Mouse (Mus musculus) A20 (cell line): ENCODE results near the gene Cdc34.
"Not testable (repeated sequence)": the region's sequence is repeated elsewhere in the genome, so short reads cannot be mapped to it uniquely, and the experiment has no call there.

Experiments used
- DNase-seq: peaks from one replicate; pipeline ENCODE4 v3.0.0-alpha.2; 2011; ENCODE audit warnings: low read depth, low spot score

The Cdc34 gene

DNA sequence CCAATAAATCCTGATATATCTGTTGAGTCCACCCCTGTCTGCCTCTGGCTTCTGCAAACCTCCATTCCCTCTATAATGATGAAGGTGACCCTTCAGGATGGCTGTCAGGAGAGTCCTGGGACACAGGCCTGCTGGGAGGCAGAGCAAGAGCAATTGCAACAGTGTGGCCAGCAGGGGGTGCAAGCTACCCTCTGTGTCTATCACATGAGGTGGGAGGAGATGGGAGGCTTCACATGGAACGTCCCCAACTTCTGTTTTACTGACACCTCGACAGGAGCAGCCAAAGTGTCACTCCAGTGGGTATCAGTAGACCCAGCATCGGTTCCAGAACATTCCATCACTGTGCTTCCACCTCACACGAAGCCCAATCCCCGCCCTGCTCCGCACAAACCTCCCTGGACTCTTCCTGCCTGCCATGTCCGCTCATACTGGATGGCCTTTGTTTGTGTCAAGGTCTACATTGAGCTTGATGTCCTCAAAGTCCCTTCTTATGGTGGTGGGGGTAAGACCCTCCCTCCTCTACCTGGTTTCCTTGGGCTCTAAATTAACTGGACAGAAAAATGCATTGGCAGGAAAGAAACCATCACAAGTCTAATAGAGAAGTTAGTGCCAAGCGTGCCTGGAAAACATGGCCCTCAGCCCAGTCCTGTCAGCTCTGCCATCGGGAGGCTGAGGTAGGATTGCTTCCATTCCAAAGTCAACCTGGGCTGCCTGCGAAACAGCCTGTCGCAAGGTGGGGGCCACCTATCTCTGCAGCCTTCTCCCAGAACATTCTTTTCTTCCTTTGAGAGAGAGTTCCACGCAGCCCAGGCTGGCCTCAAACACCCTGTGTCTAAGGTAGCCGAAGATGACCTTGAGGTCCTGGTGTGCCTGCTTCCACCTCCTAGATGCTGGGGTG lies 13.5 kb downstream of the Cdc34 start:
- peak; percentile 76 for DNase-seq

DNA sequence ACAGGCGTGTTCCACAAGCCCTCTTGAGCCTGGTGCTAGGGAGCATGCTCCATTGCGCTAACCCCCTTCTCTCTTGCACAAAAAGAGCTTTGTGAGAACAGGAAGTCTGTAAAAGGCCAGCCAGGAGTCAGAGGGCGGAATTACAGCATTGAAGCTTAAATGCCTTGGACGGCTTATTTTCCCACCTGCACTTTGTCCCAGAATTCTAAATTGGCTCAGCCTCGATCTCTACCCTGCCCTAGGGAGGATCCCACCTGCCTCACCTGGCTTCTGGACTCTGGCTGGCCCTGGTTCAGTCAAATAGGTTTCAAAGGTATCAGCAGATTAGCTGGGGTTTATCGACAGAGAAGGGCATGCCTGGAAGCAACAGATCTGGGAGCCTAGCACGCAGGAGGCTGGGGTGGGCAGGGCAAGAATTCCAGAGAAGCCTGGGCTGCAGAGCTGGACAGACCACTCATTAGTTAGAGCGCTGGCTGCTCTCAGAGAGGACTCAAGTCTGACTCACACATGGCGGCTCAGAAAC lies 14.2 kb downstream of the Cdc34 start:
- no peak for DNase-seq

DNA sequence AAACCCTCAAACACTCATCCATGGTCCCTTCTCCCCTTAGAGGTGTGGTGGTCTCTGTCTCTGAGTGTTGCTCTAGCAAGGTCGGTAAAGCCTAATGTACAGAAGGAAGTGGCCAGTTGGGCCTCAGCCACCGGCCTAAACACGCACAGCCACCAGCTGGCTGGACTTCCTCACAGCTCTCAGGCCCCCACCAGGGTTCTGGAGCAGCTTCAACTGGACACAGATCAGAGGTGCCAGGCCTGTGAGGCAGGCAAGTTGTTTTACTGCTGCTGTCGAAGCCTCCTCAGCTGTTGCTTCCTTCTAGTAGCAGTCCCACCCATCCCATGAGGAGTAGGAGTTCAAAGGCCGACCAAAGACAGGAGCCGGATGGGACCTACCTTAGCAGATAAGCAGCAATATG lies 15.9 kb downstream of the Cdc34 start:
- no peak for DNase-seq

DNA sequence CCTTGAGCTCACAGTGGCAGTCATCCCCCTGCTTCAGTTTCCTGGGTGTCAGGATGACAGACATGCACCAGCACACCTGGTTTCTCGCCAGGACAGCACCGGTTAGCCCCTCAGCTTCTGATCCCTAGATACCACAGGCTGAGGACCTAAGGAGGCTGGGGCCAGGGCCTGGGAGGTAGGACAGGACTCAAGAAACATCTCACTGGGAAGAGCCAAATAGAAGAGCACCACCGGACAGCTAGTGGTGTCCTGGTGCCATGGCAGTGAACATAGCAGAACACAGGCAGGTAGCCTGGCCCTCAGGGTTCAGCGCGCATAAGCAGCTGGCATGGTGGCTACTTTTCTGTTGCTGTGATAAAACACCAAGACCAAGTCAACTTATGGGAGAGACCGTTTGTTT lies 16.5 kb downstream of the Cdc34 start:
- no peak for DNase-seq

DNA sequence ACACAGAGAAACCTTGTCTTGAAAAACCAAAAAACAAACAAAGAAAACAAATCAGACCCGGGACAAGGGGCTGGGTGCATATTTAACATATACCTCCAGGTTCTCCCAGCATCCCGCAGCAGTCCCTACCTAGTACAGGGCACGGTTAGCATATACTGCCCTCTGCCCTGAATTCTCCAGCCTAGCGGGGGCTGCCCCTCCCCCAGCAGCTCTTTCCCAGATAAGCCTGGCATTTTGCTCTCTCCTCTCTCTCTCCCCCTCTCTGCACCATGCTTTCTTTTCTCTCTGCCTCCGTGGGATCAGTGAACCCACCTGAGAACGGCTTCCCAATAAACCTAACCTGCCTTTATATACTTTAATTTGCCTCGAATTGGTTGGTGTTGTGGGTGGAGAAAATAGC lies 18.7 kb downstream of the Cdc34 start:
- DNase-seq, result no peak

DNA sequence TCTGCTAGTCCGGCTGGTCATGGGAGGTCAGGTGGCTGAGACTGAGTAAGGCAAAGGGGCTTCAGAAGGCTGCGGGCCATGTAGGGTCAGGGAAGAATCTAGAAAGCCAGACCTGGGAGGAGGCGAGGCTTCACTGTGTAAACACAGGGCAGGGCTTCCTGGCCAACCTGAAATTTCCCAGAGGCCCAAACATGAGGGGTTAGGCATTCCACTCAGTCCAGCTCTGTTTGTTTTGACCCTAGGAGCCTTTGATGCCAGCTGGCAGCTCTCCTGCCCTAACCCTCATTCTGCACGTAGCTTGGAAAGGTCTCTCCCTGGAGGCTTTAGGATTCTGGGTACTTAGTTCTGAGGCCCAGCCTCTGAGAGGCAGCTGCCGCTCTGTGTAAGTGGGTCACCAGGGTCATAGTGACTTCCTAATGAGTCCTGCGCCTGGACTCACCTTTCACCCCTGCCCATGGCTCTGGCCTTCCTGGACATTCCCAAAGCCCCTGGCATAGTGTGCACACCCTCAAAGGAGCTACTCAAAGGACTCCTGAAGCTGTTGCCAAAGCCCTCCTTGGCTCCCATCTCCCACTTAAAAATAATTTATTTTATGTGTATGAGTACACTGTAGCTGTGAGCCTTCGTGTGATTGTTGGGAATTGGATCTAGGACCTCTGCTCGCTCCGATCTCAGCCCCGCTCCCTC lies 19.6 kb downstream of the Cdc34 start:
- no peak for DNase-seq

DNA sequence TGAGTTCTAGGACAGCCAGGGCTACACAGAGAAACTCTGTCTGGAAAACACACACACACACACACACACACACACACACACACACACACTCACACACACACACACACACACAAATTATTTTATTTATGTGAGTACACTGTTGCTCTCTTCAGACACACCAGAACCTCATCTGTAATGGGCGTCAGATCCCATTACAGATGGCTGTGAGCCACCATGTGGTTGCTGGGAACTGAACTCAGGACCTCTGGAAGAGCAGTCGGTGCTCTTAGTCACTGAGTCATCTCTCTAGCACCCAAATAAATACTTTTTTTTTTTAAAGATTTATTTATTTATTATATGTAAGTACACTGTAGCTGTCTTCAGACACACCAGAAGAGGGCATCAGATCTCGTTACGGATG lies 21.0 kb downstream of the Cdc34 start:
- DNase-seq, result not testable (repeated sequence)

DNA sequence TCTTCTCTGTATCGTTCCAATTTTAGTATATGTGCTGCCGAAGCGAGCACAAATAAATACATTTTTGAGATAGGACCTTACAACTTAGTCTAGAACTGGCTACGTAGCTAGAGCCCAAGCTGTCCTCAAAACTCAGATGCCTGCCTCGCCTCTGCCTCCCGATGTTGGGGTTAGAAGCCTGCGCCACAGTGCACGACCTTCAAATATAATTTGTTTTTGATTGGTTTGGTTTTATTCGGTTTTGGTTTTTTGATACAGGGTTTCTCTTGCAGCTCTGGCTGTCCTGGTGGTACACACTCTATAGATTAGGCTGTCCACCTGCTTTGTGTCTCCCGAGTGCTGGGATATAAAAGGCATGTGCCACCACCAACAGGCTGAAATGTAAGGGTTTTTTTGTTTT lies 21.5 kb downstream of the Cdc34 start:
- no peak for DNase-seq

DNA sequence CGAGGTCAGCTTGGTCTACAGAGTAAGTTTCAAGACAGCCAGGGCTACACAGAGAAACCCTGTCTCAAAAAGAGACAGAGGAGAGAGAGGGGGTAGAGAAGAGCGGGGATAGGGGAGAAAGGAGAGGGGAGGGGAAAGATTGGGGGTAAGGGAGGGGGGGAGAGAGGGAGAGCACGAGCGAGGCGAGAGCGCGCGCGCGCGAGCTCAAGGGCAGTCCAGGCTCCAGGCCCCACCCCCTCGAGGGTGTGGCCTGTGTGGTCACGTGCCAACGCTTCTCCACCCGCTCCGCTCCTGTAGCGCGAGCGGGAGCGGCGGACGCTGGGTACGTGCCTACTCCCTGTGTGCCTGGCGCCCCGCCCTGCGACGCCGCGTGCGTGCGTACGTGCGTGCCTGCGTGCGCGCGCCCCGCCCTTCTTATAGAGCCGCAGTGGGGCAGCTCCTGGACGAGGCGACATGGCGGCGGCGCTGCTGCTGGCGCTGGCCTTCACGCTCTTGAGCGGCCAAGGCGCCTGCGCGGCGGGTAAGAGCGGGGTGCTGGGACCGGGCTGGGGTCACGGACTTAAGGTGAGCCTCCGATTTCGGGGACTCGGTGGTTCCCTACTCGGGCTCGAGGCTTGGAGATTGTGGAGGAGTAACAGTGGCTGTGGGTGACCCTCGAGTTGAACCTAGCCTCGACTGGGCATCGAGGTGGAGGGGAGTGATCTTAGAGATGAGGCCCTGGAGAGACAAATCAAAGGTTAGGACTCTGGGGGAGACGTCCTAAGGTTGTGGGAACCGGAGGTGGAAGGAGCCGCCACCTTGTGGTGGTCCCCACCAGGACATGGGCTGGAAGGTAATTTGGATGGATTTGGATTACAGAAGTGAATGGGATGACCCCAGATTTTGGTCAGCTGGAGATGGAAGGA lies 22.3 kb downstream of the Cdc34 start, which contains the start of gene Bsg:
Gene Bsg (plus strand): TSS at position 427 of the 905 bp plus-strand sequence.
- DNase-seq, result peak; percentile 100

DNA sequence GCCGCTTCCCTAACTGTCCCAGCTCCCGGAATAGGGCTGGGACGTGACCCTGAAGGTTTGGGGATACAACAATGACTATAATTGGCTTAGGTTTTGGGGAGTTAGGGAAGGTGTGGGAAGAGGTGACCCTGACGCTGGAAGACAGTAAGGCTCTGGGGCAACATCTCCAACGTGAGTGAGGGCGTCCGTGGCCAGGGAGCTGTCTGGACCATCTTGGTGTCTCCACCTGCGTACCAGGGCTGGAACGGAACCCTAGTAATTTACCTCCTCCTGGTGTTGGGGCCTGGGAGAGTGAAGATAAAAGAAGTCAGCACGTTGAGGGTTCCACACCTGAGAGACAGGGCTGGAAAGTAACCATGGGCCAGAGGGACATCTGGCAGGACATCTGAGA lies 23.0 kb downstream of the Cdc34 start:
- DNase-seq, result no peak

DNA sequence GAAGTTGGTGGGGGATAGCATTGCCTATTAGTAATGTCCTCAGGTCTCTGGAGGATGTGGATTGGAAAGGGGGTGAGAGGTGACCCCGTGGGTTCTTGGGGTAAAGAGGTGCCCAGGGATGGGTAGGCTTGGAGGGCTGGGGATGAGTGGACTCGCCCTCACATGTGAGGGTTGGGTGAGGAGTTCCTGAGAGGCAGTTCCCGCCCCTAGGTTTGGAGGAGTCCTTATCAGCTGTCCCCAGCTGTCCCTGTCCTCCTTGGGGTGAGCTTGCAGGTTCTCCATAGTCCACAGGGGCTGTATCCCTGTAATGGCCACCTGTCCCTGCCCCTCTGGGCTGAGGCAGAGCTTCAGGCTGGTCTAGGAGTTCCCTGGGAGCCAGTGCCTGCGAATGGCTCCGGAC lies 24.0 kb downstream of the Cdc34 start:
- no peak for DNase-seq

DNA sequence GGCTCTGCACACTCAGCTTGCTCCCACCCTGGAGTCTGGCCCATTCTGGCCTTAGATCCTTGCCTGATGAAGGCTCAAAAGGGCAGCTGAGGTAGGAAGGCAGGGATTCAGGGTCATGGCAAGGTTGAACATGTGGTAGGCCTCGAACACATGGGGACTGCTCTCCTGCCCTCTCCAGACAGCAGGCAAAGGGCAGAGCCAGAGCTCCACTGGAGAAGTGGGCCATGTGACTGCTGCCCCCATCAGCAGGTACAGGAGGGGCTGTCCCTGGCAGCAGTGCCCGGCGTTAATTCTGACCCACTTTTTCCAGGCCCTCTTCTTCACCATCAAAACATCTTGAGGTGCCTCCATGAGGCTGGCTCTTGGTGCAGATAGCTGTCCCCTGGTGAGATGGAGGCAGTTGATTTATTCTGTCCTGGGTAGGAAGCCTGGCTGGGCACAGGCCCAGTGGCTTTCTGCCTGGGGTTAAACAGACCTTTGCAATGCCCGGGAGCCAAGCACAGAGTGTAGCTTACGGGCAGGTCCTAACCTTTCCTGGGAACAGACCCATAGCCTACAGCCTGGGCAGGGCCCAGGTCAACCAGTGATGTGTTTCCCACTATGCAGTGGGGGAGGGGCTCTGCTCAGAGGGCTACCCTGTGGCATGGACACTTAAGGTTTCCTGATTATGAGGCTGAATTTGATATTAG lies 24.6 kb downstream of the Cdc34 start:
- no peak for DNase-seq

DNA sequence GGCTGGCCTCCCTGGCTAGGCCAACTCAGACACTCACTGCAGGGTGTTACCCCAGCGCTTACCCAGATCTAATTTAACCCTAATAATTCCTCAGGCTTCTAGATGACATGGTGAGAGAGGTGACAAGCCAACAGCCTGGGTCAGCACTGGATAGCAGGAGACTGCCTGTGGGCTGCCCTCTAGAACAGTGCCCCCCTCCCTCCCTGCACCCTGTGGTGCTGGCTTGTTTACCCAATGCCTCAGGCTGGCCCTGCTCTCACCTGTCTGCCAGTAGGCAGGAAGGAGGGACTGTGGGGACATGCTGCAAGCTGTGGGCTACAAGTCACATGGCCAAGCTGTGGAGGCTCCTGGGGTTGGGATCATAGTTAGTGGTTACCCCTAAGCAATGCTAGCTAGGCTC lies 25.2 kb downstream of the Cdc34 start:
- no peak for DNase-seq

DNA sequence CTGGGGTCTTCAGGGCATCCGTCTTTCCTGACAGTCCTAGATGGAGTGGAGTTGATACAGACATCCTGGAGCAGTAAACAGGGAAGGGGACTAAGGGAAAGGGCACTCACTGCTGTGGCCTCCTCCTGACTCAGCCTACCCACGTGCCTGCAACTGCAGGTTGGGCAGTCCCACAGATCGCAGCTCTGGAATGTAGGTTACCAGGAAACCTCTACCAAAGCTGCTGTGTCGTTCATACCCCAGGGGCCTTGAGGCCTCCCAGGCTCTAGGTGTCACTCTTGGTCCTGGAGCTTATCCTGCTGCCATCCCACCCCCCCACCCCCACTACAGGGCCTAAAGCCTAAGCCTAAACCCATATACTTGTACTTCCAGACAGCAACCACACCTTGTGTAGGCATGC lies 25.8 kb downstream of the Cdc34 start:
- DNase-seq, result no peak

DNA sequence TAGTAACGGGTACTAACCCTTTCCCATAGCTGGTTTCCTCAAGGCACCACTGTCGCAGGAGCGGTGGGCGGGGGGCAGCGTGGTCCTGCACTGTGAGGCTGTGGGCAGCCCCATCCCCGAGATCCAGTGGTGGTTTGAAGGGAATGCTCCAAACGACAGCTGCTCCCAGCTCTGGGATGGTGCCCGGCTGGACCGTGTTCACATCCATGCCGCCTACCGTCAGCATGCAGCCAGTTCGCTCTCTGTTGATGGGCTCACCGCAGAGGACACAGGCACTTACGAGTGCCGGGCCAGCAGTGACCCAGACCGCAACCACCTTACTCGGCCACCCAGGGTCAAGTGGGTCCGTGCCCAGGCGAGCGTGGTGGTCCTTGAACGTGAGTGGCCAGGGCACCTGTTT lies 26.7 kb downstream of the Cdc34 start:
- DNase-seq, result no peak

DNA sequence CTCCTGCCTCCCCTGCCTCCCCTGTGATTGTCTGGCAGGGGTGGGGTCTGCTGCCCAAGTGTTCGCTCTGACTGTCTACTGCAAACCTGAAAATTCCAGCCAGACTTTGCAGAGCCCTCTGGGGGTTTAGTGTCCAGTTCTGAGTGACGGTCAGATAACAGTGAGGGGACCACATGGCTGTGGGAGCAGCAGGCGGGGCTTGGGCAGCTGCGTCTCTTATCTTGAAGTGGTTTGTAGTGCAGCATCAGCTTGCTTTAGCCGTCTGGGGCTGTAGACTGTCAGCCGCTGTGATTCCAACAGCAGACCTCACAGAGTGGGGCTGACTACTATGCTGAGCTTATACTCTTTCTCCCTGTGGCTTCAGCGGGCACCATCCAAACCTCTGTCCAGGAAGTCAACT lies 27.3 kb downstream of the Cdc34 start:
- no peak for DNase-seq

DNA sequence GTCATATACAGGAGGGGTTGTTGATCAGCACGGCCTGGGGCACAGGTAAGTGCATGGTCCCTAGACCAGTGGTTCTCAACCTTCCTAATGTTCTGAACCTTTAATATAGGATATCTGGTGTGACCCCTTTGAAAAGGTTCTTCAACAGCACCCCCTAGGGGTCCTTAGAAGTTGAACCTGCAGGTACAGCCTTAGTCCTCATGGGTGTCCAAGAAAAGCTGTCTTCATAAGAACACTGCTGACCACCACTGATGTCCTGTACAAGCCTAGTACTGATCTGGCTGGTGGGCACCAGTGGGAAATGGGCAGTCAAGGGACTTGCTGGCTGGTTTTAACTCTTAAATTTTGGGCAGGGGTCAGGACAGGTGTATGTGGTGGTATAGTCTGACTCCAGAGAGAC lies 30.0 kb downstream of the Cdc34 start:
- peak; percentile 71 for DNase-seq

DNA sequence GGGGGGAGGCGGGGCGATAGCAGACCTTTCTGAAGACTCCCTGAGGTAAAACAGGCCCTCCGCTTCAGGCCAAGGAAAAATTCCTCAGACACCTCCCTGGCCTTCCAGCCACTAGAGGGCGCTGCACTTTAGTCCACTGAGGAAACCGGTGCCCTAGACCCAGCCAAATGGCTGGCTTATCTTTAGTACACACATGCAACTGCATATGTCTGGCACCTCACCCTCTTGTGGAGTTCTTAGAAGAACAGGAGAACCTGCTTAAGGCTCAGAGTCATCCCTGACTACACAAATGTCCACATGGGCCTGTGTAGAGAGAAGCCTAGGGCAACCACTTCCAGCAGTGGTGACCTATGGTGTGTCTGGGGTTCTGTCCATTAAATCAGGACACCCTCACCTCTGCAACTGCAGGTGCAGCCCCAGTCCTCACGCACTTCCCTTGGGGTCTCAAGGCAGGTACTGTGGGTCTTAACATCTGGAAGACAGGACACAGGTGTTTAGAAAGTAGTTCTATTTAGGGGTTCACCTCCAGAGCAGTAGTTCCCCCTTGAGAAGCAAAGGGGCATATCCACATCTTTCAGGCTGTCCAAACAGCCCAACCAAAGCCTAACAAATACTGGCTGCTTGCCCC lies 30.6 kb downstream of the Cdc34 start:
- peak; percentile 71 for DNase-seq

DNA sequence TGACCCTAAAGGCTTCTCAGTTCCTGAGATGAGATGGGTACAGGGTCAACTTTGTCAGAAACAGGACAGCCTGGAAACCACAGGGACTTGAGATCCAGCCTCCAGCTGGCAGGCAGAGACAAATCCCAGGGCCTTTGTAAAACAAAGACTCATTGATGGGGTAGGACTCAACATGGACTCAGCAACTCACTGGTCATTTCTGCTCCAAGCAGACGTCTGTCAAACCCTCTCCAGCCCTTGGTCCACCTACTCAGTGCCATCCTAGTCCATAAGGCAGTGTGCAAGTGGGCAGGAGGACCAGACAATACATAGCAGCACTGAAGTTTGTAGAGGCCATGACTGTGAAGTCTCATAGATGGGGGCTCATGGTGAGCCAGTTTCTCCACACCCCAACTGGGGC lies 31.2 kb downstream of the Cdc34 start:
- no peak for DNase-seq

DNA sequence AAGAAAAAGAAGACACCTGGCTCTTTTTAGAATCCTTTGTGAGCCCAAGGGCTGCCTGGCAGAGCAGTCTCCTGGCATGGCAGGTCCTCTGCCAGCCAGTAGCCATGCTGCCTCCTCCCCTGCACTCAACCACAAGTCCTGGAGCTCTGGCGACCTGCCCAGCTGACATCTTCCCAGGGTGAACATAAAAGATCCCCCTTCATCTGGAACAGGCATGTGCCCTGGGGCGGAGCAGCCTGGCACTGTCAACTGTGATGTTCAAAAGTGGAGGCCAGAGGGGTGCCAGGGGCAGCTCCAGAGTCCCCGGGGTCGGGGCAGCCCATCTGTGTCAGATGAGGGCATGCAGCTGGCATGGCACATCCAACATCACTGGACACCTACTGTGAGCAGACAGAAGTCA lies 33.0 kb downstream of the Cdc34 start:
- no peak for DNase-seq
